Mouse (Mus musculus) embryonic stem cell, embryonic (primary cell): Measurements from ENCODE around the gene Rbfox3.

Experiments
- CTCF ChIA-PET, 4 experiments: fragments of 300-600 bp in 2 of 4; fragments of 350-600 bp in 2 of 4; sonication (Branson Sonifier 250); formaldehyde crosslinking; loops; one replicate each; lab custom pipeline; 2022; ENCODE audit warnings: inconsistent platforms in 2 of 4; lab: Charles Lee
- POLR2A ChIA-PET, 4 experiments: fragments of 300-600 bp in 2 of 4; fragments of 350-600 bp in 2 of 4; sonication (Branson Sonifier 250); formaldehyde crosslinking; loops; one replicate each; lab custom pipeline; 2022; ENCODE audit warnings: antibody characterized with exemption in 4 of 4, inconsistent platforms in 1 of 4; lab: Charles Lee

Gene Rbfox3

DNA sequence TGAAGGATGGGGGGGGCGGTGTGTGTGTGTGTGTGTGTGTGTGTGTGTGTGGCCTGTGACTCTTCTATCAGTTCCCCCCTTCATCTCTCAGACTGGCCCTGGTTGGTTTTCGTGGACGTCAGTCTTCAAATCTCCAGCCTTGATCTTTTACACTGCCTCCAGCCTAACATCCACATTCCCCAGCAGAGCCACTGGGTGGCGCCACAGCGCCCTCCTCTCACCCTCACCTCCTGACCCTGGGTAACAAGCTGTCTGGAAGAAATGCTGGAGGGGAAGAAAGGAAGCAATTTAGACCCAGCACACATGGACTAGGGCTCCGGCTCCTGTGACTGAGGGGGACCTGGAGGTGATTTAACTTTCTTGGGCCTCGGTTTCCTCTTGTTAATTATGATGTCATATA lies 173.1 kb downstream of the Rbfox3 start:
- CTCF ChIA-PET = interaction anchor here (0.5 to 8.1 kb wide), 167 partner anchors 9 to 1963 kb away, joined by 3 to 110 read pairs (median 4); partner anchors contain the start of genes Cant1 (in 1 of the 4), Cbx2 (in 1 of the 4), Socs3 (in 1 of the 4) and St6galnac1 (in 1 of the 4)
- POLR2A ChIA-PET = interaction anchor here in 3 of 4 experiments (0.6 to 1.1 kb wide), 3 partner anchors 90 to 319 kb away, joined by 3 to 4 read pairs (median 3); partner anchors contain the start of gene Cant1 (in 1 of the 3)

DNA sequence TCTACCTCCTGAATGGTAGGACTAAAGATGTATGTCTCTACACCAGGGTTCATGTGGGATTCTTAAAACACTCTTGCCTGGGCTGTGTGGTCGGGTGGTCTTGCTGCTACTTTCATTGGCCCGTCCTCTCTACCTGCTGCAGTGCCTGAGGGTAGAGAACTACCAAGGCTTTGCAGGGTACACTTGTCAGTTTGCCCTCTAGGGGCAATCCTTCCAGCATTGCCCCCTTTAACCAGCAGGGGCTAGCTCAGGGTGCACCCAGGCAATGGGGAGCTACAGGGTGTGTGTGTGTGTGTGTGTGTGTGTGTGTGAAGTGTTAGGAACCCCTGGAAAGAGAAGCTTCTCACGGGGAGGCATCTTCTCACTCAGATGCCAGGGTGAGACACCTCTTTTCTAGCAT lies 173.6 kb downstream of the Rbfox3 start:
- CTCF ChIA-PET = interaction anchor here (0.5 to 8.1 kb wide), 62 partner anchors 9 to 483 kb away, joined by 3 to 110 read pairs (median 4); partner anchors contain the start of gene Cant1 (in 1 of the 4)
- POLR2A ChIA-PET = no interaction called here

- CTCF ChIA-PET = interaction anchor here in 3 of 4 experiments (0.6 to 8.1 kb wide), 9 partner anchors 8 to 216 kb away, joined by 3 to 110 read pairs (median 3); no protein-coding TSS in a partner anchor
- POLR2A ChIA-PET = interaction anchor here in 1 of 4 experiments (0.6 kb wide), 1 partner anchor 41 kb away, joined by 4 read pairs; no protein-coding TSS in a partner anchor
Observed at GRCm38 (mm10) chr11:118736993-118737392, 174.4 kb downstream of the Rbfox3 start.

GRCm38 (mm10) chr11:118731655-118732054 lies 179.7 kb downstream of the Rbfox3 start:
- POLR2A ChIA-PET = no interaction called here
- CTCF ChIA-PET = interaction anchor here in 1 of 4 experiments (1.6 kb wide), 1 partner anchor 10 kb away, joined by 5 read pairs; no protein-coding TSS in a partner anchor

GRCm38 (mm10) chr11:118729373-118729772 lies 182.0 kb downstream of the Rbfox3 start:
- POLR2A ChIA-PET = no interaction called here
- CTCF ChIA-PET = interaction anchor here (0.5 to 8.9 kb wide), 12 partner anchors 8 to 319 kb away, joined by 3 to 110 read pairs (median 4); partner anchors contain the start of gene Engase (in 1 of the 4)

- POLR2A ChIA-PET = interaction anchor here in 1 of 4 experiments (1.5 kb wide), 1 partner anchor 11 kb away, joined by 3 read pairs; no protein-coding TSS in a partner anchor
- CTCF ChIA-PET = interaction anchor here (0.6 to 8.9 kb wide), 11 partner anchors 9 to 538 kb away, joined by 3 to 110 read pairs (median 3); partner anchors contain the start of gene Engase (in 1 of the 4)
Observed at GRCm38 (mm10) chr11:118728797-118729196, 182.6 kb downstream of the Rbfox3 start.

- ChIA-PET CTCF (interaction anchor here (0.7 to 8.9 kb wide), 6 partner anchors 10 to 538 kb away, joined by 3 to 110 read pairs (median 10); no protein-coding TSS in a partner anchor), POLR2A (interaction anchor here in 1 of 4 experiments (1.5 kb wide), 1 partner anchor 11 kb away, joined by 3 read pairs; no protein-coding TSS in a partner anchor)
Observed at GRCm38 (mm10) chr11:118728083-118728551, 183.3 kb downstream of the Rbfox3 start.

DNA sequence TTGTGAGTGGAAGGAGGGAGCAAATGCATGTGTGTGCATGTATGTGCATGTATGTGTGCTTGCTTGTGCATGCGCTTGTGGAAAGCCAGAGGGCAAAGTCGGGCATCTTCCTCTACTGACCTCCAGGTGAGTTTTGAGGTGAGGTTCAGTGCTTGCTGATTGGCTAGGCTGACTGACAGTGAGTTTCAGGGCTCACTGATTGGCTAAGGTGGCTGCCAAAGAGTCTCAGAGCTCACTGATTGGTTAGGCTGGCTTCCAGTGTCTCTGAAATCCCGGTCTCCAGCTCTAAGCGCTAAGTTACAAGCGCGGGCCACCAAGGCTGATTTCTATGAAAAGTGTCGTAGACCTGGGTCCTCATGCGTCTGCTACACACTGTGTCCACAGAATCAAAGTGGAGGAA lies 185.0 kb downstream of the Rbfox3 start:
- CTCF ChIA-PET = interaction anchor here (0.6 to 8.9 kb wide), 4 partner anchors 12 to 15 kb away, joined by 3 to 110 read pairs (median 18); no protein-coding TSS in a partner anchor

DNA sequence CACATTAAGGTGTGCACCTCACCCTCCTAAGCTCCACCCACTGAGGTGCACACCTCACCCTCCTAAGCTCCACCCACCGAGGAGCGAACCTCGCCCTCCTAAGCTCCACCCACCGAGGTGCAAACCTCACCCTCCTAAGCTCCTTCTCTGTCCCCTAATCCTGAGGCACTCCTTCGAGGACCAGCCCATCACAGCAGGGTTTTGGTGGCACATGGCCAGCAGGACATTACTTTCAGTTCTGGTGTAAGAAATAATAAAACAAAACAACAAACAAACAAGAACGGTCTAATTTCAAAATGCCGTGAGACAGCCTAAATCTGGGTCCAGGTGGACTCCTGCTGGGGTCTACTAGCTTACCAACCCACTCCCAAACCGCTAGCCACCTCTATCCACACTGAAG lies 187.0 kb downstream of the Rbfox3 start:
- CTCF ChIA-PET = interaction anchor here (0.6 to 8.9 kb wide), 7 partner anchors 14 to 1844 kb away, joined by 3 to 110 read pairs (median 6); no protein-coding TSS in a partner anchor
- POLR2A ChIA-PET = no interaction called here

More for the DNA sequence above, 185.0 kb downstream of the Rbfox3 start:
- POLR2A ChIA-PET = interaction anchor here in 1 of 4 experiments (1.1 kb wide), 1 partner anchor 12 kb away, joined by 3 read pairs; no protein-coding TSS in a partner anchor

DNA sequence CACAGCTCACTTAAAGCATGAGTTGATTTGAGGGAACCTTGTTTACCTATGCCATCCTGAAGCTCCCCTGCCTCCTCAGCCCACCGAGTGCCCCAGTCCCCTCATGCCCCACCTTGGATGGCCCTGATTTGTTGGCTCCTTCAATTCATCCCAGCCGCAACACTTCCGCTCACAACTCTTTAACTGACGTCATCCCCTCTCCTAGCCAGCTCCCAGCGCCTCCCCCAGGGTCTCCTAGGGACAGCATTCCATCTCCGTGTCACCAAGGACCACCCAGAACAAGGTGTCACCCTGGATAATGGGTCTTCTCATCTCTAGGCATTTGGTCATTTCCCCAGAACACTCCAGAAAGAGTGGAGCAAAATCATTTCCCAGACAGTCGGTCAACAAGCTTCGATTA lies 188.2 kb downstream of the Rbfox3 start:
- ChIA-PET CTCF (interaction anchor here in 3 of 4 experiments (1.0 to 8.9 kb wide), 6 partner anchors 15 to 232 kb away, joined by 3 to 110 read pairs (median 7); no protein-coding TSS in a partner anchor), POLR2A (no interaction called here)

GRCm38 (mm10) chr11:118721898-118722297 lies 189.5 kb downstream of the Rbfox3 start:
- ChIA-PET POLR2A (interaction anchor here in 1 of 4 experiments (0.6 to 1.7 kb wide), 2 partner anchors 248 to 595 kb away, joined by 3 to 4 read pairs; no protein-coding TSS in a partner anchor), CTCF (interaction anchor here in 2 of 4 experiments (6.3 to 8.9 kb wide), 2 partner anchors 17 to 19 kb away, joined by 29 to 110 read pairs; no protein-coding TSS in a partner anchor)

DNA sequence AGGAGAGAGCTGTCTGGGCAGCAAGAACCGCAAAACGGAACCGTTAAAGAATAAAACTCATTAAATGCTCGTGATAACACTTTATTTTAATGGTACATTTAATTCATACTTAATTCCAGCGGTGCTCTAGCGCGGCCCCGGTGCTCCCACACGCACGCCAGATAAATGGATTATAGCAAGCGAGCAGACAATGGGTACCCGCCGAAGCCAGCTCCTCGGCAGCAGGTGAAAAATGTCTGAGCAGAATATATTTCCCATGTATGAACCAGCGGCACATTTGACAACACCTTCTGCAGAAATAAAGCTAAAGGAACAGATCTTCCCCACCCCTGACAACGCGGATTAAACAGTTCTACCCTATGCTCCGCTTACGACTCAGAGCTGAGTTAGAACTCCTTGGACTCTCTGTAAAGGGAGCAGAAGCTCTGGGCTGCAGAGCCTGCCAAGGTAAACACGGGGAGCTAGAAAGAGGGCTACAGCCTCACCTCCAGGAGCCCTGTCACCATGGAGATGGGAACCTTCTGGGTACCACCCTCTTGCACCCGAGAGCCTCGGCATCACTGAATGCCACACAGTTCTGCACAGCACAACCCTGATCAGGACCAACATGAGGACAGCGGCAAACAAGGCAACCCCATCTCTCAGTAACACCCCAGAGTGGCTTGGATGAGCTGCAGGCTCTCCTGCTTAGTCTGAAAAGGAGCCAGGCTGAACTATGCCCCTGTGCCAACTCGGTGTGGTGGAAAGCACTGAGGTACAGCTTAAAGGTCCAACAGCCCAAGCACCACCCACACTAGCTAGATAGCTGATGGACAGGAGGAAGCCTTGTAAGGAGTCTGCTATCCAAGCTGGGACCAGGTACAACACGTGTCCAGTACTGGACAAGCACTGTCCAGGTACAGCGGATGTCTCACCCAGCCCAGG lies 196.5 kb downstream of the Rbfox3 start:
- CTCF ChIA-PET = interaction anchor here (0.5 to 1.3 kb wide), 4 partner anchors 22 to 74 kb away, joined by 3 to 4 read pairs (median 3); no protein-coding TSS in a partner anchor
- POLR2A ChIA-PET = interaction anchor here in 1 of 4 experiments (1.0 to 1.1 kb wide), 2 partner anchors 11 to 27 kb away, joined by 3 read pairs; no protein-coding TSS in a partner anchor

DNA sequence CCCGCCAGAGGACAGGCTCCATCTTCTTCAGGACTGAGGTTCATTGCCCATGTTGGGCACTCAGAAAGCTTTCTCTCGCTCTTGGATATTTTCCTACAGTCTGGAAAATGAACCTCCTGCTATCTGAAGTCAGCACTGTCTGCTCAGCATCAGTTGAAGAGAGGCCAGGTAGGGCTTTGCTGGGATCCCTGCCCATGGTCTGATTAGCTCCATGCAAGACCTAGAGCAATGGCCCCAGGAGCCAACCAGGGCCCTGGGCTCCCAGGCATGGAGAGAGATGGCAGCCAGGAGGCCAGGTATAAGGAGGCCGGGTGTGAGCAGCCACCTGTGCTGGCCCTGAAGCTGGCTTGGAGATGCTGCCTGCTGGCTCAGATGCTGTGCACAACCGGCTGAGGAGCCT lies 198.6 kb downstream of the Rbfox3 start:
- ChIA-PET CTCF (interaction anchor here in 2 of 4 experiments (0.8 to 2.1 kb wide), 2 partner anchors 25 to 65 kb away, joined by 3 to 7 read pairs; no protein-coding TSS in a partner anchor), POLR2A (interaction anchor here in 1 of 4 experiments (0.6 kb wide), 1 partner anchor 445 kb away, joined by 4 read pairs; no protein-coding TSS in a partner anchor)

DNA sequence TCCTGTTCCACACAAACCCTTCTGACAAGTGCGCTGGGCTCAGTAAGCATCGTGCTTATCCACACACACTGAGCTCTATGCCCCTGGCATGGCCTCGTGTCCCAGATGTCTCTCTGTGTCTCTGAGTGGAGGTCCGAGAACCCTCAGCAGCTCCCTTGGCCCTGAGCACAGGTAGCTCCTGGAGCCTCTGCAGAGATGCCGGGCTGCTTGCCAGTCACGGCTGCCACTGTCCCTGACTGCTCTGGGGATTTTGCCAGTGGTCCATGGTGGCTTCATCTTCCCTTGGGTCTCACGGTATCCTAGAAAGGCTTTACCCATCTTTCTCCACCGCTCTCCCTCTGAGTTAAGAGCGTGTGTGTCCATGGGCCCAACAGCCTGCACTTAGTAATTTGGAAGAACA lies 199.3 kb downstream of the Rbfox3 start:
- ChIA-PET POLR2A (interaction anchor here in 1 of 4 experiments (0.6 kb wide), 1 partner anchor 446 kb away, joined by 4 read pairs; no protein-coding TSS in a partner anchor), CTCF (interaction anchor here (0.8 to 2.1 kb wide), 4 partner anchors 26 to 64 kb away, joined by 3 to 8 read pairs (median 6); no protein-coding TSS in a partner anchor)

DNA sequence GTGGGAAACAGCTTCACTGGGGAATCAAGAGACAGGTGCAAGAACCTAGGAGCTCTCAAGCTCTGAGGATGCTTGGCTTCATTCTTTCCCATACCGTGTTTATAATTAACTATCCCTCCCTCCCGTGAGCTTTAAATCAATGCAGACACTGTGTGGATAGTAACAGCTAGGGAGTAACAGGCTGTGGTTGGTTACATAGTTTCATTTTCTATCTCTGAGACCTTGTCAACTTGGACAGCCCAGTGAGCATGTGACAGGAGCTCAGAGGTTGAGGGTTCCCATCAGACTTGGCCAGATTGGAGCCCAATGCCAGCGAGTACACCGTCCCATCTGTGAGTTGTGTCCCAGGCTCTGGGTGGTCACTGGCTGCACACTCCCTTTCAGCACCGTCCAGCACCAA lies 201.4 kb downstream of the Rbfox3 start:
- ChIA-PET POLR2A (no interaction called here), CTCF (interaction anchor here in 2 of 4 experiments (0.8 to 1.8 kb wide), 3 partner anchors 28 to 62 kb away, joined by 3 to 5 read pairs (median 5); no protein-coding TSS in a partner anchor)

DNA sequence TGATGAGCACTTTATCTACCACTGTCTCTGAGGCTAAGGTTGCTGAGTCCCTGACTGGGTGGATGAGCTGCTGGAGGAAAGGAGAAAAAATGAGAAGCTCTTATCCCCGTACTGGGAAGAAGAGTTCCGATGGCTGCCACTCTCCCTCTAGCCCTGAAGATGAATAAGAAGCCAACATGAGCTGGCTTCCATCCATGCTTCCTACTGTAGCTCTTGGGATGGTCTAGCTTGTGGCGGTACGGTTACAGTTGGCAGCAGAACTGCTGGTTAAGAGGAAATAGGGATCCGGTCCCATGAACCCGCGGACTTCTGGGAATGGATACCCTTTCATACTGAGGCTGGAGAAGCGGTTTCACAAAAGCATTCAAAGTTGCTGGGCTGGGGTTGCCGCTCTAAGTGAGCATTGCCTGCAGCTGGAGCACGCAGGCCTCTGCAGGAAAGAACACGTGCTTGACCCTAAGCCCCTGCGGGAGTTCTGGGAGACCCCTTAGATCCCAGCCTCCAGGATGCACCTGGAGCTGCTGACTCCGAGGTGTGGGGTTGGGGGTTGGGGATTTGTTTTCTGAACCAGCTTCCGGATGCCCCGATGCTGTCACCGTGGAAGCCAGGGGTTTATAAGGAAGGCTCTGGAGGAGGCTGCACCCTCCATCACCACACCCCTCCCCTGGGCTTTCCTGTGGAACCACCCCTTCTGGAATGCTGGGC lies 215.0 kb downstream of the Rbfox3 start:
- CTCF ChIA-PET = interaction anchor here in 2 of 4 experiments (0.6 to 1.2 kb wide), 6 partner anchors 41 to 180 kb away, joined by 3 to 4 read pairs (median 3); no protein-coding TSS in a partner anchor
- POLR2A ChIA-PET = interaction anchor here in 2 of 4 experiments (0.6 to 1.3 kb wide), 3 partner anchors 17 to 41 kb away, joined by 3 to 5 read pairs (median 4); no protein-coding TSS in a partner anchor

DNA sequence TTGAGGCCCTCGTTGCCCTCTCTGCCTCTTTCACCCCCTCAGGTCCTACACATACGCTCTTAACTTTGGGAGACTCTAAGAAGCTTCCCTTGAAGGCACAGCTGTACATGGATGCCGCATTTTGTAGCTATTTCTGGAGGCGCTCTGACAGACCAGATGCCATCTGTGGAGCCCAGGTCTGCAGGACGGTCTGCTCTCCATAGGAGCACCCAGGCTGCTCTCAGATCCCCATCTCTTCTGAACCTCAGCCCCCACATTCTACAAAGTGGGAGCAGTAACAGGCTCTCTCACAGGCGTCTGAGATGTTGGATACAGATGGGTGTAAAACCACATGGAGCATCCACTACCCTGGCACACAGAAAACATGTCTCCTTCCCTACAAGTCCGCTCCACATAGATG lies 218.1 kb downstream of the Rbfox3 start:
- POLR2A ChIA-PET = no interaction called here
- CTCF ChIA-PET = interaction anchor here in 1 of 4 experiments (1.2 kb wide), 1 partner anchor 45 kb away, joined by 4 read pairs; no protein-coding TSS in a partner anchor
